Mouse (Mus musculus): ENCODE results near the gene Alkbh4. TPM values are rescaled to one million over a fixed set of nuclear protein-coding genes. Genes with fewer than 3 reads are reported as not detected.
"Not testable (repeated sequence)": the region's sequence is repeated elsewhere in the genome, so short reads cannot be mapped to it uniquely, and the experiment has no call there.

Gene Alkbh4
- total and polyA plus RNA-seq, 3 experiments: 5.3 to 6.4 (median 6.2) TPM

GRCm38 (mm10) chr5:136147704-136148103 lies 11.8 kb downstream of the Alkbh4 start:
- H3K27ac ChIP-seq: no peak overlapping the region
- no peaks in the 10 kb centered on the region for H3K36me3 ChIP-seq (ENCODE audit: control insufficient read depth, insufficient read depth, low read length)
- intact Hi-C loops (cut with DNase I): no loop called here
- H3K9ac ChIP-seq (ENCODE audit: low read depth, low read length): no peak overlapping the region
- H3K4me3 ChIP-seq: no peak overlapping the region
- 70% methylated on average over 8 of the region's 8 CpGs for WGBS
- no peaks in the 10 kb centered on the region for H3K79me2 ChIP-seq (replicated peaks; ENCODE audit: control insufficient read depth, insufficient read depth, low read length)
- no peaks in the 10 kb centered on the region for H3K27me3 ChIP-seq (ENCODE audit: control insufficient read depth, insufficient read depth, low read length)
- DNase-seq: no peak
- peaks cover 1% of the 10 kb centered on the region; the same call in 1 of the 2 replicates for H3K4me1 ChIP-seq (ENCODE audit: control insufficient read depth, insufficient read depth, low read length)
- TF ChIP-seq POLR2A (IDR thresholded peaks at IDR 0.05; ENCODE audit: insufficient read depth, low read depth, low read length) (no peak), EP300 (IDR thresholded peaks at IDR 0.05; ENCODE audit: insufficient read depth, low read depth, low read length) (no peak), CTCF (IDR thresholded peaks at IDR 0.05) (no peak)

- H3K79me2 ChIP-seq (replicated peaks; ENCODE audit: control insufficient read depth, insufficient read depth, low read length); intact Hi-C loops (cut with DNase I); H3K4me3 ChIP-seq; H3K4me1 ChIP-seq (ENCODE audit: control insufficient read depth, insufficient read depth, low read length); H3K36me3 ChIP-seq (ENCODE audit: control insufficient read depth, insufficient read depth, low read length); H3K27ac ChIP-seq; H3K27me3 ChIP-seq (ENCODE audit: control insufficient read depth, insufficient read depth, low read length); H3K9ac ChIP-seq (ENCODE audit: low read depth, low read length): not testable (repeated sequence)
- WGBS: 73% methylated on average over 5 of the region's 5 CpGs
- peak in 1 of 2 experiments; percentile 38 for DNase-seq
Observed at GRCm38 (mm10) chr5:136149134-136149576, 13.2 kb downstream of the Alkbh4 start.

- Histone ChIP-seq H3K36me3 (ENCODE audit: control insufficient read depth, insufficient read depth, low read length) (no peaks in the 10 kb centered on the region), H3K4me3 (no peak overlapping the region), H3K4me1 (ENCODE audit: control insufficient read depth, insufficient read depth, low read length) (peaks cover 1% of the 10 kb centered on the region; the same call in 1 of the 2 replicates), H3K27me3 (ENCODE audit: control insufficient read depth, insufficient read depth, low read length) (no peaks in the 10 kb centered on the region), H3K27ac (no peak overlapping the region), H3K79me2 (replicated peaks; ENCODE audit: control insufficient read depth, insufficient read depth, low read length) (no peaks in the 10 kb centered on the region), H3K9ac (ENCODE audit: low read depth, low read length) (no peak overlapping the region)
- 72% methylated on average over 8 of the region's 8 CpGs for WGBS
- no peak for TF ChIP-seq POLR2A (IDR thresholded peaks at IDR 0.05; ENCODE audit: insufficient read depth, low read depth, low read length)
- TF ChIP-seq EP300 (IDR thresholded peaks at IDR 0.05; ENCODE audit: insufficient read depth, low read depth, low read length): no peak
- TF ChIP-seq CTCF (IDR thresholded peaks at IDR 0.05): no peak
- intact Hi-C loops (cut with DNase I): no loop called here
- DNase-seq: peak in 1 of 2 experiments; percentile 54
Observed at GRCm38 (mm10) chr5:136152365-136152764, 16.4 kb downstream of the Alkbh4 start.

- no peaks in the 10 kb centered on the region for H3K27me3 ChIP-seq (ENCODE audit: control insufficient read depth, insufficient read depth, low read length)
- WGBS: 66% methylated on average over 5 of the region's 5 CpGs
- no peaks in the 10 kb centered on the region for H3K36me3 ChIP-seq (ENCODE audit: control insufficient read depth, insufficient read depth, low read length)
- H3K79me2 ChIP-seq (replicated peaks; ENCODE audit: control insufficient read depth, insufficient read depth, low read length): no peaks in the 10 kb centered on the region
- H3K9ac ChIP-seq (ENCODE audit: low read depth, low read length): no peak overlapping the region
- TF ChIP-seq CTCF (IDR thresholded peaks at IDR 0.05): no peak
- TF ChIP-seq EP300 (IDR thresholded peaks at IDR 0.05; ENCODE audit: insufficient read depth, low read depth, low read length): no peak
- no peak for TF ChIP-seq POLR2A (IDR thresholded peaks at IDR 0.05; ENCODE audit: insufficient read depth, low read depth, low read length)
- intact Hi-C loops (cut with DNase I): no loop called here
- no peak overlapping the region for H3K27ac ChIP-seq
- H3K4me3 ChIP-seq: no peak overlapping the region
- DNase-seq: peak in 1 of 2 experiments; percentile 47
- peaks cover 2% of the 10 kb centered on the region; the same call in 1 of the 2 replicates for H3K4me1 ChIP-seq (ENCODE audit: control insufficient read depth, insufficient read depth, low read length)
Observed at GRCm38 (mm10) chr5:136155399-136155798, 19.5 kb downstream of the Alkbh4 start.

GRCm38 (mm10) chr5:136160084-136160483 lies 24.1 kb downstream of the Alkbh4 start:
- intact Hi-C loops (cut with DNase I); H3K36me3 ChIP-seq (ENCODE audit: control insufficient read depth, insufficient read depth, low read length); H3K4me3 ChIP-seq; H3K27ac ChIP-seq; H3K9ac ChIP-seq (ENCODE audit: low read depth, low read length); H3K4me1 ChIP-seq (ENCODE audit: control insufficient read depth, insufficient read depth, low read length); H3K79me2 ChIP-seq (replicated peaks; ENCODE audit: control insufficient read depth, insufficient read depth, low read length); H3K27me3 ChIP-seq (ENCODE audit: control insufficient read depth, insufficient read depth, low read length): not testable (repeated sequence)
- 78% methylated on average over 11 of the region's 12 CpGs for whole genome bisulfite sequencing
- peak; percentile 80 to 81 for DNase-seq

- no peak for TF ChIP-seq POLR2A (IDR thresholded peaks at IDR 0.05; ENCODE audit: insufficient read depth, low read depth, low read length)
- TF ChIP-seq CTCF (IDR thresholded peaks at IDR 0.05): no peak
- TF ChIP-seq EP300 (IDR thresholded peaks at IDR 0.05; ENCODE audit: insufficient read depth, low read depth, low read length): no peak
- intact Hi-C loops (cut with DNase I): no loop called here
Observed at GRCm38 (mm10) chr5:136163807-136164474, 28.0 kb downstream of the Alkbh4 start.

More at GRCm38 (mm10) chr5:136163807-136164474, 28.0 kb downstream of the Alkbh4 start:
- no peak overlapping the region for H3K4me3 ChIP-seq
- H3K79me2 ChIP-seq (replicated peaks; ENCODE audit: control insufficient read depth, insufficient read depth, low read length): no peaks in the 10 kb centered on the region
- no peak overlapping the region for H3K27ac ChIP-seq
- no peak overlapping the region for H3K9ac ChIP-seq (ENCODE audit: low read depth, low read length)
- peaks cover 2% of the 10 kb centered on the region; the same call in 1 of the 2 replicates for H3K4me1 ChIP-seq (ENCODE audit: control insufficient read depth, insufficient read depth, low read length)
- no peaks in the 10 kb centered on the region for H3K36me3 ChIP-seq (ENCODE audit: control insufficient read depth, insufficient read depth, low read length)
- H3K27me3 ChIP-seq (ENCODE audit: control insufficient read depth, insufficient read depth, low read length): no peaks in the 10 kb centered on the region
- DNase-seq: no peak
- WGBS: 86% methylated on average over 11 of the region's 11 CpGs

All from heart, adult 2 months (tissue).